Mouse (Mus musculus) central nervous system, embryonic 11.5 days (tissue): Measurements from ENCODE around the gene Elp1. TPM values are rescaled to one million over a fixed set of nuclear protein-coding genes. Genes with fewer than 3 reads are reported as not detected.

ENCODE experiments used
- polyA plus RNA-seq: library from polyadenylated mRNA; depleted of rRNA; stranded (reverse); fragments of >200 nt; gene quantifications from 2 replicates; pipeline ENCODE4 v1.2.3, GENCODE M21; 2012; rRNA removed

Elp1 gene
- 45.9 and 80.3 TPM in 2 replicates for polyA plus RNA-seq

GRCm38 (mm10) chr4:56801907-56802668, at the start of gene Elp1, which contains the start of gene Fam206a:
Gene Elp1, minus strand, starts transcription at chr4:56802331.
Gene Fam206a, plus strand, starts transcription at chr4:56802345.

GRCm38 (mm10) chr4:56743363-56744195, 58.6 kb downstream of the Elp1 start, which contains the start of gene Actl7a:
Gene Actl7a, plus strand, starts transcription at chr4:56743413.

GRCm38 (mm10) chr4:56741041-56741493, 61.1 kb downstream of the Elp1 start, which contains the start of gene Actl7b:
Gene Actl7b, minus strand, starts transcription at chr4:56741443.

GRCm38 (mm10) chr4:56740020-56740485, 62.1 kb downstream of the Elp1 start, which contains the start of gene Gm26657:
Gene Gm26657, plus strand, starts transcription at chr4:56740070.

Other genes starting within 250 kb of the Elp1 start
- gene Gm26657, start 62.3 kb downstream of the Elp1 start, polyA plus RNA-seq: not detected in 2 replicates
- 0.16 and 0.22 TPM in 2 replicates for gene Actl7b, start 60.9 kb downstream of the Elp1 start, polyA plus RNA-seq
- not detected in 2 replicates for gene Actl7a, start 58.9 kb downstream of the Elp1 start, polyA plus RNA-seq
- 6.8 and 14.0 TPM in 2 replicates for gene Fam206a, start within 50 bp of the Elp1 start, polyA plus RNA-seq
- gene Ctnnal1, start 62.9 kb upstream of the Elp1 start, polyA plus RNA-seq: 29.0 and 40.9 TPM in 2 replicates
- gene Tmem245, start 145.1 kb upstream of the Elp1 start, polyA plus RNA-seq: 6.9 and 11.9 TPM in 2 replicates
- 2.1 and 3.1 TPM in 2 replicates for gene Frrs1l, start 188.1 kb upstream of the Elp1 start, polyA plus RNA-seq